In the genomic region with DNA sequence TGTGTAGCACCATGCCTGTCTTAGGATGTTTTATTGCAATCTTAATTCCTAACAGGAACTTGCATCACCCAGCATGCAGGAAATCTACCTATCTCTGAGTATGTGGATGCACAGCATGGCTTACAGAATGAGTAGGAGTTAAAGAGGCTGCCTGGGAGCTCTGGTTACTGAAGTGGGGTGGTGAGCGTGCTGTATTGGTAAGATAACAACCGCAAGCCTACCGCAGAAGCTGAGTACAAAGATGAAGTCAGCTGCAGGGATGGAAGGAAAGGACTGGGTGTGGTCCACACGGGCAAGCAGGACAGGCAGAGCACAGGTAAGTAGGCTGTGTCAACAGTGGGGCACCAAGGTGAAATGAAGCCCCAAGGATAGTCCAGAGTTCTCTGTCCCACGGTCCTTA, we compare ENCODE assay signal across 17 mouse cellular contexts.
DNase-seq lines count a peak whose midpoint lies in the region; ATAC-seq and TF ChIP-seq lines count a peak whose summit lies in the region.
"Had no signal": no experiment of that assay in that cellular context is flagged by ENCODE, and none has a peak within 500 bp of the region (broad histone marks: within the 10 kb centered on the region; RNA-seq: fewer than 3 reads in every experiment).

No protein-coding gene starts in this region.

- H3K4me2 ChIP-seq in kidney, embryonic 15.5 days: no peak overlapping the region
- no peak overlapping the region for H3K4me2 ChIP-seq in intestine, postnatal 0 days (replicated peaks; ENCODE audit: low read depth)
- peak overlapping the region; percentile 3 for H3K4me2 ChIP-seq in myocyte (ENCODE audit: low read depth)
- no peak overlapping the region for H3K4me2 ChIP-seq in hindbrain, embryonic 14.5 days (replicated peaks)
- no peak overlapping the region for H3K4me2 ChIP-seq in kidney, embryonic 16.5 days (replicated peaks; ENCODE audit: low read depth, low read length)
- H3K4me2 ChIP-seq: limb, embryonic 12.5 days had no signal

- H3K9me3 ChIP-seq in kidney, embryonic 15.5 days (replicated peaks): no peaks in the 10 kb centered on the region
- no peaks in the 10 kb centered on the region for H3K9me3 ChIP-seq in intestine, postnatal 0 days (ENCODE audit: control insufficient read depth)
- H3K9me3 ChIP-seq in hindbrain, embryonic 14.5 days (ENCODE audit: control insufficient read depth, low read length): no peaks in the 10 kb centered on the region
- no peaks in the 10 kb centered on the region for H3K9me3 ChIP-seq in kidney, embryonic 16.5 days (ENCODE audit: low read length)
- H3K9me3 ChIP-seq: limb, embryonic 12.5 days had no signal

- no peaks in the 10 kb centered on the region for H3K36me3 ChIP-seq in kidney, embryonic 15.5 days
- H3K36me3 ChIP-seq in intestine, postnatal 0 days (ENCODE audit: control insufficient read depth, insufficient read depth): no peaks in the 10 kb centered on the region
- no peaks in the 10 kb centered on the region for H3K36me3 ChIP-seq in myocyte (ENCODE audit: control insufficient read depth, insufficient read depth)
- H3K36me3 ChIP-seq in hindbrain, embryonic 14.5 days (replicated peaks; ENCODE audit: control insufficient read depth, insufficient read depth): no peaks in the 10 kb centered on the region
- no peaks in the 10 kb centered on the region for H3K36me3 ChIP-seq in kidney, embryonic 16.5 days (ENCODE audit: insufficient read depth, low read length)
- H3K36me3 ChIP-seq: limb, embryonic 12.5 days had no signal

- no peak for TF ChIP-seq CTCF in intestine, postnatal 0 days (IDR thresholded peaks at IDR 0.05; ENCODE audit: low read depth)

- peaks cover 7% of the 10 kb centered on the region for H3K27me3 ChIP-seq in kidney, embryonic 15.5 days
- H3K27me3 ChIP-seq in intestine, postnatal 0 days (replicated peaks; ENCODE audit: control insufficient read depth, insufficient read depth, low read length): no peaks in the 10 kb centered on the region
- H3K27me3 ChIP-seq in myocyte (ENCODE audit: control insufficient read depth, insufficient read depth, insufficient read length): peaks cover 8% of the 10 kb centered on the region
- H3K27me3 ChIP-seq in hindbrain, embryonic 14.5 days (ENCODE audit: control insufficient read depth, insufficient read depth, low read length): no peaks in the 10 kb centered on the region
- no peaks in the 10 kb centered on the region; the same call in 1 of the 2 replicates for H3K27me3 ChIP-seq in kidney, embryonic 16.5 days (ENCODE audit: insufficient read depth, low read length)

- peak; percentile 61; the same call in 1 of the 2 replicates for ATAC-seq in kidney, embryonic 15.5 days (replicated peaks; ENCODE audit: low FRiP score)
- peak; percentile 56; the same call in 1 of the 2 replicates for ATAC-seq in intestine, postnatal 0 days
- no peak for ATAC-seq in hindbrain, embryonic 14.5 days (ENCODE audit: low FRiP score)
- ATAC-seq in kidney, embryonic 16.5 days (ENCODE audit: low FRiP score, low TSS enrichment): no peak
- ATAC-seq: hindbrain, embryonic 16.5 days had no signal

- no peak overlapping the region for H3K4me3 ChIP-seq in kidney, embryonic 15.5 days (replicated peaks)
- no peak overlapping the region for H3K4me3 ChIP-seq in intestine, postnatal 0 days (ENCODE audit: low read depth, low read length)
- no peak overlapping the region for H3K4me3 ChIP-seq in myocyte
- H3K4me3 ChIP-seq in hindbrain, embryonic 14.5 days (replicated peaks; ENCODE audit: low read length): no peak overlapping the region
- H3K4me3 ChIP-seq in kidney, embryonic 16.5 days (ENCODE audit: low read length): no peak overlapping the region
- H3K4me3 ChIP-seq: limb, embryonic 12.5 days had no signal

- WGBS in kidney, embryonic 15.5 days: 75% methylated on average over 5 of the region's 5 CpGs
- WGBS in intestine, postnatal 0 days: 35% methylated on average over 5 of the region's 5 CpGs
- 87% methylated on average over 5 of the region's 5 CpGs for WGBS in hindbrain, embryonic 14.5 days
- 81% methylated on average over 5 of the region's 5 CpGs for WGBS in kidney, embryonic 16.5 days

- DNase-seq in kidney, postnatal 4 days: no peak
- DNase-seq in c-Kit-negative CD71-positive TER-119-positive erythroid progenitor cells, embryonic 14.5 days (ENCODE audit: low read depth, low spot score): peak; percentile 70
- DNase-seq in hindbrain, embryonic 14.5 days (ENCODE audit: low spot score): no peak
- no peak for DNase-seq in ovary, postnatal 14 days (ENCODE audit: low spot score)
- DNase-seq: adrenal gland, postnatal 14 days; cerebellum, adult 2 months; kidney, postnatal 14 days; lung, postnatal 14 days; midbrain, embryonic 14.5 days; right cerebral cortex, adult 18-20 months; thymus, postnatal 36 days had no signal

- H3K9ac ChIP-seq in kidney, embryonic 15.5 days: no peak overlapping the region
- H3K9ac ChIP-seq in intestine, postnatal 0 days (ENCODE audit: low read depth, low read length): no peak overlapping the region
- H3K9ac ChIP-seq in hindbrain, embryonic 14.5 days: no peak overlapping the region
- no peak overlapping the region for H3K9ac ChIP-seq in kidney, embryonic 16.5 days (replicated peaks; ENCODE audit: low read length)
- H3K9ac ChIP-seq: limb, embryonic 12.5 days had no signal

- H3K4me1 ChIP-seq in kidney, embryonic 15.5 days: peaks cover 8% of the 10 kb centered on the region; the same call in 1 of the 2 replicates
- H3K4me1 ChIP-seq in intestine, postnatal 0 days (replicated peaks; ENCODE audit: control insufficient read depth, insufficient read depth, low read length): no peaks in the 10 kb centered on the region
- H3K4me1 ChIP-seq in hindbrain, embryonic 14.5 days (replicated peaks; ENCODE audit: control insufficient read depth, insufficient read depth, low read length): peaks cover 1% of the 10 kb centered on the region; the same call in 1 of the 2 replicates
- H3K4me1 ChIP-seq in kidney, embryonic 16.5 days (ENCODE audit: insufficient read depth, low read length): 0 out of 2 replicates have a peak, but pooled peaks cover 10% of the 10 kb centered on the region

- H3ac ChIP-seq in myocyte (ENCODE audit: control insufficient read depth, insufficient read length): no peak overlapping the region

- TF ChIP-seq POLR2A in myocyte (IDR thresholded peaks at IDR 0.05; ENCODE audit: insufficient read length, low read depth): no peak

- H3K27ac ChIP-seq in kidney, embryonic 15.5 days: no peak overlapping the region
- H3K27ac ChIP-seq in intestine, postnatal 0 days (ENCODE audit: low read depth, low read length): no peak overlapping the region
- no peak overlapping the region for H3K27ac ChIP-seq in hindbrain, embryonic 14.5 days
- H3K27ac ChIP-seq in kidney, embryonic 16.5 days (ENCODE audit: low read length): no peak overlapping the region
- H3K27ac ChIP-seq: limb, embryonic 12.5 days had no signal

- no peaks in the 10 kb centered on the region for H3K79me2 ChIP-seq in myocyte (ENCODE audit: control insufficient read depth, insufficient read depth)

TF ChIP-seq in myocyte, 11 proteins besides CTCF, POLR2A, EP300 and RAD21:
- TF ChIP-seq MYOG (IDR thresholded peaks at IDR 0.05; ENCODE audit: control insufficient read depth in 1 of 3, insufficient read depth in 1 of 3, insufficient read length in 2 of 3, low read depth in 2 of 3) (peak in 1 of 3 experiments; percentile 38), REST (IDR thresholded peaks at IDR 0.05; ENCODE audit: insufficient read depth, insufficient read length) (no peak), MAX (IDR thresholded peaks at IDR 0.05; ENCODE audit: low read depth) (no peak), SRF (IDR thresholded peaks at IDR 0.05; ENCODE audit: control insufficient read depth, insufficient read length, low read depth) (no peak), TCF12 (IDR thresholded peaks at IDR 0.05; ENCODE audit: insufficient read depth, poor library complexity, severe bottlenecking) (no peak), CEBPB (IDR thresholded peaks at IDR 0.05; ENCODE audit: insufficient read depth, poor library complexity, severe bottlenecking) (no peak)

Comparison
In these comparisons a context has a peak if more than half of its experiments do, and no peak if none do; other contexts are left out.
1. ATAC-seq: peak in kidney, embryonic 15.5 days (single experiment) and intestine, postnatal 0 days (single experiment); none in hindbrain, embryonic 14.5 days (single experiment) and kidney, embryonic 16.5 days (single experiment).